Mouse (Mus musculus): Measurements from ENCODE around the gene Dapk1.

Dapk1 gene

GRCm38 (mm10) chr13:60665402-60665801 lies 63.7 kb downstream of the Dapk1 start:
- DNase-seq: no peak

GRCm38 (mm10) chr13:60668036-60668435 lies 66.3 kb downstream of the Dapk1 start:
- DNase-seq: no peak

DNA sequence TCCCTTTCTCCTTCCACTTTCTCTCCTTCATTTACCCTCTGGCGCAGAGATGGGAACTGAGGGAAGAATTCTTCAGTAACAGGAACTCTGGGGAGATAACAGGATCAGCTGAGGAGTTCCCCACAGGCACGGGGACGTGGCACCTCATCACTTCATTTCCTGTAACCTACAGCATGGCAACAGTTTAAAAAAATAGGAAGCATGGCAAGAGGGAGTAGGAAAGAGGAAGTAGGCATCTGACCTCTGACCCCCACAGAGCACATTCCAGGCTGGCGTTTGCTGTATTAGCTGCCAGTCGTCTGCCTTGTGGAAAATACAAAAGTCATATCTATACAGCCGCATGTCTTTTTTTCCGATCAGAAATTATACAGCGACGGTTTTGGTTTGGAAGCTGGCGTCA lies 68.9 kb downstream of the Dapk1 start:
- no peak for DNase-seq

DNA sequence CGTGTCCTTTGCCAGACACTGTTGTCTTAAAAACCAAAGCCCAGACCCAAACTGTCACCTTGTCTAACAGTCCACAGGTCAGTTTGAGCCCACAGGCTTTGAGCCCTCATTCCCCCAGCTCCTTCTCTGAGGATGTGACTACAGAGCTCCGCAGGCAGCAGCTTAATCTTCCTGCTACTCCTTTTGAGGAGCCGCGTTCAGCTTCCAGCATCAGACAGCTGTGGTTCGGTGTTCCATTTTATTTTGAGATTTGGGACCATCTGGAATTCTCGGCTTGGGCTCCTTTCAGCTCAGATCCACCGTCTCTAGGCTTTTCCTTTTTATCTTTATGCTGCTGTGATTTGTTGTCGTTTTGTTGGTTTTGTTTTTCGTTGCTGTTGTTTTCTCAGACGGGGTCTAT lies 69.5 kb downstream of the Dapk1 start:
- no peak for DNase-seq

GRCm38 (mm10) chr13:60672287-60672686 lies 70.5 kb downstream of the Dapk1 start:
- DNase-seq: no peak

DNA sequence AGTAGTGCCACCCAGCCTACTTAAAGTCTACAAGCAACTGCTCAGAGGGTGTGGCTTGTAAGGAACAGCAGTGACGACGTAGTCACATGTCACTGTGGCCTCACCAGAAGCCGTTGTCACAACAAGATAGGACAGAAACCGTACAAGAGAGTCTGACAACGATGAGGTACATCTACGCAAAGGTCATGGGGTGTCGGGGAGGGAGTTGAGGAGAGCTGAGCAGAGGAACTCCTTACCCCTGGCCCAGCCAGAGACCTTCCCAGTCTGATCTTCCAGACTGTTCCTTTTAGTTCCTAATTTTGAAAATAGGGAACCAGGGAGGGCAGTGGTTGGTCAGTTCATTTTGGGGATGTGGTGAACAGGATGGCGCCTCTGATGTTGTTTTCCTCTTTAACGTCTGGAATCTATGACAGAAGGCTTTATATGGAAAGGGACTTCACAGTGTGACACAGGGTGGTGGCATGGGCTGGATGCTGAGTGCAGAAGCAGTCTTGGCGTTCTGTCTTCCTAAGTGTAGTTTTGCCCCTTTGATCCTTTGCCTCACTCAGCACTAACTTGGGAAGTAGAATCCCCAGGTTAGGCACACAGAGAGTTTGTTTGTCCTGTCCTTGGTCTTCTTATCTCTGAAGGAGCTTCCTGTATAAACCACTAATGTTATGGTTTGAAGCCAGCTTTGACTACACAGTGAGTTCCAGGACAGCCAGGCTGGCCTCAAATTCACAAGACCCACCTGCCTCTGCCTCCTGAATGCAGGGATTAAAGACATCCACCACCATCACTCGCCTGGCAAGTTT lies 71.3 kb downstream of the Dapk1 start:
- no peak for DNase-seq

DNA sequence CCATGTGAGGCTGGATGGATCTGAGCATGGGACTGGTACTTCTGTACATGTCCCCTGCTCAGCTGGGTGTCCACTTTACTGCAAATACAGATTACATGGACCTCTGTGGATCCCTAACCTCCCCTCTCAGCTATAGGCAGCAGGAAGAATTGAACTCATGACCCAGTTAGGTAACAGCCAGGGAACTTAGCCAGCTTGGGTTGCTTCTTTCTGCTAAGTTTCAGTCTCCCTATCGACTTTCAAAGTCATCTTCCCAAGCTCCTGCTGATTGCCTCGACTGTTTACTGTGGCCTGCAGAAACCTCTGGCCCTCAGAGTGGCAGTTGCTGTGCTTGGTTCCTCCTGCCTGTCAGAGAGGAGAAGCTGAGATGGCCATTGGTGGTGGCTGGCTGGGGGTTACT lies 72.6 kb downstream of the Dapk1 start:
- no peak for DNase-seq

DNA sequence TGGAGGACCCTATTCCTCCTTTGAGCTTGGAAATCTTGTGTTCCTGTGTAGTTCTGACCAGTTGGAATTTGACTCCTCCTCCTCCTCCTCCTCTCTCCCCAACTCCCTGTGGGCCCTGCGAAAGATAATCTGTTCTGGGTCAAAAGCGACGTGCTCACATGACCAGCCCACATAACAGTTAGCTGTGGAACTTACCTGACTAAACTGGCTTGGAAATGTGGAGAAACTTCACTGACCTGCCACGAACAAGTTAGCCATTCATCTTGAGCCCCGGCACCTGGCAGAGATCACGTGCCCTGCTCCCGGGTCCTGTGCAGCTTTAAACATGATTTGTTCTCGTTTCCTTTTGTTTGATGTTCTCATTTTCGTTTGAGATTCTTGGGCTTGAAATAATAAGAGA lies 73.2 kb downstream of the Dapk1 start:
- peak; percentile 83 for DNase-seq

- no peak for DNase-seq
Observed at GRCm38 (mm10) chr13:60675416-60675815, 73.7 kb downstream of the Dapk1 start.

DNA sequence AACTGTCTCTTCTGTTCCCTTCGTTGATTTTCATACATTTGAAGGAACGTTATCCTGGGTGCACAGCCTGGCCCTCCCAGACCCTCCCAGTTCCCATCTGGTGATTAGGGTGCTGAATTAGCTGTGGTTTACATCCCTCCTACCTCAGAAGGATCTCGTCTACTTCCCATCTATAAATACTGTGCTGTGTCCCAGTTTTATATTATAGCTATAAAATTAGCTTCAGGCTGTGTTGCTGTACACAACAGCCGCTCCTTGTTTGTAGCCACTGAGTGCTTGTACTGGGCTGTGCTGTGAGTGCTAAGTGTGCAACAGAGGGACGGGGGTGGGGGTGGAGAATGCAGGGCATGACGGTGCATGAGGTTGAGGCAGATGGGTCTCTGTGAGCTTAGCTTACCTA lies 77.2 kb downstream of the Dapk1 start:
- DNase-seq: no peak

DNA sequence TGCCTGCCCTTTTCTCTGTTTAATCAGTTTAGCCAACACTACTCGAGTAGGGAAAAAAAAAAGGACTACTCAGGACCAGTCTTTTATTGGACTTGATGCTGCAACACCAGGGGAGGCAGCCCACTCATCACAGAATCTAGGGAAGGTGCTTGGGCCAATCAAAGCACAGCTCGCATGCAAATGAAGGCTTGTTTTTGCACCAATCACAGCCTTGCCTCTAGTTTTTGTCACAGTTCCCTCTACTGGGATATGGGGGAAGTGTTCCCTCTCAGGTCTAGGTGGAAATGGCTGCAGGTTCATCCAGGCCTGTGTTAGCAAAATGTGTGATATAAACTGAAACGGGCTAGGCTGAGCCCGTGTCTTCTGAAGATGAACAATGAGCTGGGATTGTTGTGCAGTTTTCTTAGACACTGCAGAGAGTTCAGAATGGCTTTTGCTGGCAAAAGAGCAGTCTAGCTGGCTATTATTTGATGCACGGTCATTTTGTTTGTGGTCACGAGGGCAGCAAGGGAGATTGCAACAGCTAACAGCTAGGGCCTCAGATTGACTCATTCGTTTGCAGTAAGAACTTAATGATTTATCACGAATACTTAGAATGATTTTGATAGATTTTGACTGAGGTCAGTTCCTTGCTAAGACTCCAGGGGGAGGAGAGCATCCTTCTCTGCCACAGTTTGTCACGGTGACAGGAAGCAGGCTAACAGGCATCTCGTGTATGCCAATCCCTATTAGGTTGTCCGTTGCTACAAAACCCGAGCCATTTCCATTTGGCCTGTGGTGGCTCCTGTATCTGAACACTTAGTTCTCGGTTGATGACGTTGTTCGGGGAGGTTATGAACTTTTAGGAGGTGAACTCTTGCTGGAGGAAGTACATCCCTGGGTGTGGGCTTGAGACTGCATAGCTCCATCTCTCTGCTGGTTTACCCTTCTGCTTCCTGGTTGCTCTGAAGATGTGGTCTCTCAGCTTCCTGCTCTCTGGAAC lies 81.3 kb downstream of the Dapk1 start:
- DNase-seq: no peak

GRCm38 (mm10) chr13:60684050-60684760 lies 82.5 kb downstream of the Dapk1 start:
- DNase-seq: peak; percentile 68

GRCm38 (mm10) chr13:60684806-60685205 lies 83.1 kb downstream of the Dapk1 start:
- DNase-seq: no peak

DNA sequence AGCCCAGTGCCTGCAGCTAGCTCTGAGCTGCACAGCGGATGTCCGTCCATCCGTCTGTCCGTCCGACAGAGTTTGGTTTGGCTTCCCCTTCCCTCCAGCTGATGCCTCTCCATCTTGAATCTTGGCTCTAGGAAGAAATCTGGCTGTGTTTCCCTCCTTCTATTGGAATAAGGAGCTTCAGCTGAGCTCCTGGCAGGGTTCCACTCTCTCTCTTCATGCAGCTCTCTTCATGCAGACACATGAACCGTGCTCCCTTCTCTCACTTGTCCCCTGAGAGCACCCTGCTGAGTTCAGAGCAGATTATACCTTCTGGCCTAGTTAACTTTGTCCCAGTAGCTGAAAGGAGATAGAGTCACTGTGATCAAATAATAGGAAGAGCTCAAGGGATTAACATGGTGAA lies 83.5 kb downstream of the Dapk1 start:
- DNase-seq: peak; percentile 72

GRCm38 (mm10) chr13:60686024-60686663 lies 84.4 kb downstream of the Dapk1 start:
- peak; percentile 63 for DNase-seq

DNA sequence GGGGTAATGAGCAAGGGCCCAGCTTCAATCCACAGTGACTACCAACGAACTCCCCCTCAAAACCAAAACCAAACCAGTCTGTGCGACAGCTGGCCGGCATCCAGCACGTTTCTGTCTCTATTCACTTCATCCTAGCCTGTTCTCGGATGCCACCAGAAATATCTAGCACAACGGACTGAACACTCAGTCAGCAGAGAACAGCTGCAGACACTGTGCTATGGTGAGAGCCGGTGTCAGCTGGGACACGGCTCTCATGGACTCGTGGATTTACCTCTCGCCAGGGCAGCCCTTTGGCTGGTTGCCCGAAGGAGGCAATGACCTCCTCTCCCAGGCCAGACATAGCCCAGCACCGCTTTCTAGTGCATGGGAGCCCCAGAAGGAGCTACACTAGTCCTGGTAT lies 85.2 kb downstream of the Dapk1 start:
- peak; percentile 85 for DNase-seq

- DNase-seq: no peak
Observed at GRCm38 (mm10) chr13:60687462-60687861, 85.7 kb downstream of the Dapk1 start.

GRCm38 (mm10) chr13:60687891-60688290 lies 86.1 kb downstream of the Dapk1 start:
- no peak for DNase-seq

DNA sequence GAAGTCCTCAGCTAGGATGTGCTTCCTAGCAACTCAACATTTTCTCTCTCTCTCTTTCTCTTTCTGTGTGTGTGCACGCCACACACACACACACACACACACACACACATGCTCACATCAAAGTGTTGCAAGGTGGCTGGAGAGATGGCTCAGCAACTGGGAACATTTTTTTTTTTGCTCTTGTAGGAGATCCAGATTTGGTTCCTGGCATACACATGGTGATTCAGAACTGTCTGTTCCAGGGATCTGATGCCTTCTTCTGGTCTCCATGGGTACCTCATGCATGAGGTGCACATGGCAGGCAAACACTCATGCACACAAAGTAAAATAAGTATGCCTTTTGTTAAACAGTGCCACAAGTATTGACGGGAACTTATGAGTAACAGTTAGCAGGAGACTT lies 89.2 kb downstream of the Dapk1 start:
- DNase-seq: no peak

- no peak for DNase-seq
Observed at GRCm38 (mm10) chr13:60691940-60692339, 90.2 kb downstream of the Dapk1 start.

- no peak for DNase-seq
Observed at GRCm38 (mm10) chr13:60695186-60695980, 93.6 kb downstream of the Dapk1 start.

GRCm38 (mm10) chr13:60696323-60696722 lies 94.6 kb downstream of the Dapk1 start:
- DNase-seq: no peak
